Mouse (Mus musculus) heart, embryonic 15.5 days (tissue): Measurements from ENCODE around the gene Abca2. TPM values are rescaled to one million over a fixed set of nuclear protein-coding genes. Genes with fewer than 3 reads are reported as not detected.
A peak's percentile ranks its signal among the peaks of the same experiment; 100 is the strongest.

Experiments used
- ATAC-seq: fragments of 200-750 bp; cut with Nextera tagmentation; replicated peaks from 2 replicates; pipeline ENCODE4 v1.8.0; 2017; ENCODE audit warnings: low read depth, moderate TSS enrichment; ENCODE audit not compliant: insufficient number of reproducible peaks, insufficient read depth, low FRiP score
- H3K27ac ChIP-seq: fragments of 300-500 bp; sonication (generic); 2 replicates; pipeline ENCODE4 v1.5.1; 2015; ENCODE audit warnings: mild to moderate bottlenecking, inconsistent platforms
- H3K27me3 ChIP-seq: fragments of 300-500 bp; sonication (generic); 2 replicates; pipeline ENCODE4 v1.6.1; 2015; ENCODE audit warnings: inconsistent platforms
- H3K36me3 ChIP-seq: fragments of 300-500 bp; sonication (generic); 2 replicates; pipeline ENCODE4 v1.6.1; 2015; ENCODE audit warnings: mild to moderate bottlenecking, inconsistent platforms
- H3K4me1 ChIP-seq: fragments of 300-500 bp; sonication (generic); replicated peaks from 2 replicates; pipeline ENCODE4 v1.6.1; 2015; ENCODE audit warnings: inconsistent platforms
- H3K4me2 ChIP-seq: fragments of 300-500 bp; sonication (generic); 2 replicates; pipeline ENCODE4 v1.6.1; 2015; ENCODE audit warnings: inconsistent platforms, mild to moderate bottlenecking, moderate library complexity
- H3K4me3 ChIP-seq: fragments of 300-500 bp; sonication (generic); 2 replicates; pipeline ENCODE4 v1.5.1; 2015; ENCODE audit warnings: mild to moderate bottlenecking, inconsistent platforms
- H3K9ac ChIP-seq: fragments of 300-500 bp; sonication (generic); 2 replicates; pipeline ENCODE4 v1.6.1; 2015; ENCODE audit warnings: mild to moderate bottlenecking, inconsistent platforms
- H3K9me3 ChIP-seq: fragments of 300-500 bp; sonication (generic); replicated peaks from 2 replicates; pipeline ENCODE4 v1.6.1; 2016; ENCODE audit warnings: inconsistent platforms
- WGBS: fragments of 180-500 bp; shearing (Covaris S2); methylation state at CpG from one replicate; pipeline ENCODE4 v1.1.7; 2015; ENCODE audit warnings: mixed read lengths; 5-methylcytosine and 5-hydroxymethylcytosine counted together
- polyA plus RNA-seq: library from polyadenylated mRNA; unstranded; fragments of >200 nt; fragmentation: Nextera tagmentation; extraction: Ambion mirVana; gene quantifications from 2 replicates; pipeline ENCODE4 v1.2.1, GENCODE M21; 2015

The Abca2 gene
- polyA plus RNA-seq, result 3.5 and 5.6 TPM in 2 replicates

DNA sequence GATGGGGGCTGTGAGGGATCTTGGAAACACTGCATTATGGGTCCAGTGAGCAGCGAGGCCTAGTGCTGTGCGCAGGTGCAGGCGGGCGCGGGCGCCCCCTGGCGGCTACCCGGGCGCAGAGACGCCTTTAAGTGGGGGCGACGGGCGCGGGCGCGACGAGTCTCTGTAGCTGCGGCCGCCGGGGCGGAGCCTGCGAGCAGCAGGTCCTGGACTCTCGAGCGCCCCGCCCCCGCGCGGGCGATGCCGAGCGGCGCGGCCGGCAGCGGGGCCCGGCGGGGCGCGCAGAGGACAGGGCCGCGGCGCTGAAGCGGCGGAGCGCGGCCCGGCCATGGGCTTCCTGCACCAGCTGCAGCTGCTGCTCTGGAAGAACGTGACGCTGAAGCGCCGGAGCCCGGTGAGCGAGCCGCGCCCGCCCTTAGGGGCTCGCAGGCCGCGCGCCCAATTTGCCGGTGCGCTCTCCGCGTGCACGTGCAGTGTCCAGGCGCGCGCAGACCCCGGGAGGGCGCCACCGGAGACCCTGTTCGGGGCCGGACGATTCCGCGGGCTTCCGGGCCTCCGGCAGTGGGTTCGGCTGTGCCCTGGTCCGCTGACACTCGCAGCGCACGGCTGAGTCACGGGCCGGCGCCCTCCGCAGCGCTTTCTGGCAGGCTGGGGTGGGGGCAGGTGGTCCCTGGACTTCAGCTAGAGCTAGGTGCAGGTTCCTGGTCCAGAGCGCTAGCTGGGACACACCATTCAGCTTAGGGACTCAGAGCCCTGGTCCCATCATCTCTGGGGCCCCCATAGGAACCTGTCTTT lies at the start of gene Abca2:
Gene Abca2, plus strand, starts transcription at position 262 of the 795 bp plus-strand sequence.
- WGBS, result under 1% methylated on average over 88 of the region's 89 CpGs
- peak within 1 kb of the TSS; percentile 83 for H3K9ac ChIP-seq
- peak within 1 kb of the TSS; percentile 95 for H3K4me2 ChIP-seq
- peak within 1 kb of the TSS; percentile 54 for H3K27ac ChIP-seq
- H3K4me1 ChIP-seq, result peaks cover 16% of the 10 kb centered on the region
- H3K27me3 ChIP-seq, result peaks cover 40% of the 10 kb centered on the region
- H3K9me3 ChIP-seq, result no peaks in the 10 kb centered on the region
- peak; percentile 93 for ATAC-seq
- peak within 1 kb of the TSS; percentile 71 for H3K4me3 ChIP-seq
- H3K36me3 ChIP-seq, result no peaks in the 10 kb centered on the region

DNA sequence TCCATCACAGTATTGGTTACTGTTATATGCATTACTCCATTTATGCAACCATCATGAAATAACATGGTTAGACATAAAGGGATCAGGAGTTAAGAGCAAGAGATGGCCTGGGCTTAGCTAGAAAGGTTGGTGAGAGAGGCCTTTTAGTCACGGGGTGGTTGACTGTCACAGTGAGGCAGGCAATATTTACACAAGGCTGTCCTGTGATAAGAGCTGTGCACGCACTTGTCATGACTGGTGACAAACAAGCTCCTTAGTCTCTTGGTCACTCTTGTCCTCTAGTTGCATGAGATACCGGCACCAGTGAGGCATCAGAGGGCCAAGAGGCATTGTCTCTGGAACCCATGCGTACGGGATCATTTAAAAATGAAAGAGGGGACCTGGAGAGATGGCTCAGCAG lies 44.0 kb upstream of the Abca2 start:
- WGBS, result 52% methylated on average over 5 of the region's 5 CpGs
- Histone ChIP-seq H3K4me2 (no peak overlapping the region), H3K4me3 (no peak overlapping the region)

DNA sequence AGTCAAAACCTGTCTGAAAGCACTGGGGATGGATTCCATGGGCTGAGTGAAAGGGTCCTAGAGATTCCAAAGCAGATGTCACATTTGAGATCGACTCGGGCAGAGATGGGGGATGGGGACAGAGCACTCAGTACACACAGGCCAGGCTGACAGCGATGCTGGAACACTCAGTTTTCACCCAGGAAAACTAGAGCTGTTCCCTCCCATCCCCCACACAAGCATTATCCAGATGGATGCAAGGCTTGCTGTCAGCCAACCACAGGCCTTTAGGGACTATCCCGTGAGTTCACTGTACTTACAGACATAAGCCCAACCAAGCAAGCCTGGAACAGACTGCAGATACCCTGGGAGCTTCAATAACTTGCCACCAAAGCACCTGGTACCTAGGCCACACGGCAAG lies 37.2 kb upstream of the Abca2 start:
- 58% methylated on average over 5 of the region's 5 CpGs for WGBS
- Histone ChIP-seq H3K4me3 (no peak overlapping the region), H3K4me1 (peaks cover 17% of the 10 kb centered on the region), H3K27ac (no peak overlapping the region), H3K27me3 (peaks cover 37% of the 10 kb centered on the region), H3K36me3 (no peaks in the 10 kb centered on the region), H3K9me3 (no peaks in the 10 kb centered on the region), H3K9ac (no peak overlapping the region), H3K4me2 (no peak overlapping the region)
- ATAC-seq, result no peak

More for the DNA sequence above, 44.0 kb upstream of the Abca2 start:
- Histone ChIP-seq H3K9ac (no peak overlapping the region), H3K9me3 (no peaks in the 10 kb centered on the region), H3K27me3 (peaks cover 10% of the 10 kb centered on the region; the same call in 1 of the 2 replicates), H3K36me3 (no peaks in the 10 kb centered on the region), H3K27ac (no peak overlapping the region), H3K4me1 (no peaks in the 10 kb centered on the region)
- ATAC-seq, result no peak

- WGBS, result 28% methylated on average over 3 of the region's 3 CpGs
- no peak; the same call in 1 of the 2 replicates for ATAC-seq
- no peak overlapping the region for H3K9ac ChIP-seq
These were observed 34.0 kb upstream of the Abca2 start for GRCm38 (mm10) chr2:25394281-25395221.

GRCm38 (mm10) chr2:25395721-25396596 lies 32.5 kb upstream of the Abca2 start, which contains the start of gene Entpd2:
TSS of gene Entpd2 (plus strand) at chr2:25395874.
- Histone ChIP-seq H3K9me3 (no peaks in the 10 kb centered on the region), H3K27me3 (peaks cover 80% of the 10 kb centered on the region), H3K4me2 (peak within 1 kb of the TSS; percentile 69), H3K36me3 (no peaks in the 10 kb centered on the region), H3K4me3 (peak within 1 kb of the TSS; percentile 37), H3K9ac (peak within 1 kb of the TSS; percentile 11; the same call in 1 of the 2 replicates), H3K4me1 (peaks cover 24% of the 10 kb centered on the region), H3K27ac (no peak within 1 kb of the TSS)
- ATAC-seq, result 0 out of 2 replicates have a peak, but pooled peaks have one; percentile 16
- WGBS, result 2% methylated on average over 57 of the region's 57 CpGs

More at GRCm38 (mm10) chr2:25394281-25395221, 34.0 kb upstream of the Abca2 start:
- H3K27ac ChIP-seq, result no peak overlapping the region
- H3K27me3 ChIP-seq, result peaks cover 65% of the 10 kb centered on the region
- H3K4me1 ChIP-seq, result peaks cover 20% of the 10 kb centered on the region
- H3K9me3 ChIP-seq, result no peaks in the 10 kb centered on the region
- H3K4me3 ChIP-seq, result no peak overlapping the region
- no peak overlapping the region for H3K4me2 ChIP-seq
- H3K36me3 ChIP-seq, result no peaks in the 10 kb centered on the region

DNA sequence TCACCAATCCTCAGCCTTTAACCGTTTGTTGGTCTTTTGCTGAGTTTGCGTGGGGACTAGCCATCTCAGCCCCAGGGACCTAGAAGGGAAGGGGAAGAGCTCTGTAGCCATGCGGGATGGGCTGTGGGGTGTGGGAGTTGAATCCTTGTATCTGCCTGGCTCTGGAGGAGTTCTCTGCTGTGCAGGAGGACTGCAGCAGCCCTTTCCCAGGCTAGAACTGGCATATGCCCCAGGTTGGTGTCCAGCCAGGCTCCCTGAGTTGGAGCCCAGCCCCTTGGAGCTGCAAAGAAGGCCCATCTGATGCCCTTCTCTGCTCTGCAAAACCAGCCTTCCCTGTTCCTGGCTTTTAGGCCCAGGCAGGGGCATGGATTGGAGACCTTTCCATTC lies 31.9 kb upstream of the Abca2 start:
- Histone ChIP-seq H3K9ac (no peak overlapping the region), H3K9me3 (no peaks in the 10 kb centered on the region), H3K36me3 (no peaks in the 10 kb centered on the region), H3K27ac (no peak overlapping the region), H3K4me2 (peak overlapping the region; percentile 69), H3K4me1 (peaks cover 24% of the 10 kb centered on the region), H3K27me3 (peaks cover 86% of the 10 kb centered on the region), H3K4me3 (peak overlapping the region; percentile 37)
- ATAC-seq, result no peak
- WGBS, result 35% methylated on average over 3 of the region's 3 CpGs

DNA sequence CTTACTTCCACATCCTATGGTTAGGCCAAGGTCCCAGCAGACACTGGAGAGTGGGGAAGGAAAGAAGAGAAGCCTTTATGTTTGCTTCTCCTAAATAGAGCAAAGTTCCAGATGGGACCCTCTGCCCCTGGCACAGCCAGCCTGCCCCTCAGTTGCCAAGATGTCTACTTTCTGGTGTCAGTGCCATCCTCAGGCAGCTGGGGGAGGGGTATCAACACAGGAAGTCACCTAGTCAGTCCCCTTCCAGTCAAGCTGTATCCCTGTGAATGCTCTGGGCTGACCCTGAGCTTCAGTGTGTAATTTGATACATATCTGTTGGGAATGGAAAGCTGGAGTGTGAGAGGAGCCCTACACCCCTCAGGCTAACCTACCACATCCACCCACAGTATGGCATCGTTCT lies 31.5 kb upstream of the Abca2 start:
- Histone ChIP-seq H3K4me2 (no peak overlapping the region), H3K27ac (no peak overlapping the region), H3K9ac (no peak overlapping the region), H3K4me3 (no peak overlapping the region), H3K9me3 (no peaks in the 10 kb centered on the region), H3K36me3 (no peaks in the 10 kb centered on the region), H3K4me1 (peaks cover 24% of the 10 kb centered on the region), H3K27me3 (peaks cover 90% of the 10 kb centered on the region)
- WGBS, result 64% methylated on average over 1 of the region's 1 CpGs
- ATAC-seq, result no peak

DNA sequence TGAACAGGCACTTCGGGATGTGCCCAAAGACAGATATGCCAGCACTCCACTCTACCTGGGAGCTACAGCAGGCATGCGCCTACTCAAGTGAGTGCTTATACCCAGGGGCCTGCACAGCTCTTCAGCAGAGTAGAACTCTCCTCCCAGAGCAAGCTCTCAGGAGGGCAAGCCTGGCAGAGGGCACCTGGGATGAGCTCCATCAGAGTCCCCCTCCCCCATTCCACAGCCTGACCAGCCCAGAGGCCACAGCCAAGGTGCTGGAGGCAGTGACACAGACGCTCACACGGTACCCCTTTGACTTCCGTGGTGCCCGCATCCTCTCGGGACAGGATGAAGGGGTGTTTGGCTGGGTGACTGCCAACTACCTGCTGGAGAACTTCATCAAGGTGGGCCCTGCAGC lies 30.4 kb upstream of the Abca2 start:
- H3K27me3 ChIP-seq, result peaks cover 92% of the 10 kb centered on the region
- no peaks in the 10 kb centered on the region for H3K9me3 ChIP-seq
- H3K4me2 ChIP-seq, result no peak overlapping the region
- peaks cover 27% of the 10 kb centered on the region for H3K4me1 ChIP-seq
- H3K27ac ChIP-seq, result no peak overlapping the region
- no peak overlapping the region for H3K9ac ChIP-seq
- no peak for ATAC-seq
- WGBS, result 78% methylated on average over 7 of the region's 7 CpGs
- H3K36me3 ChIP-seq, result no peaks in the 10 kb centered on the region
- H3K4me3 ChIP-seq, result no peak overlapping the region

GRCm38 (mm10) chr2:25399051-25399450 lies 29.5 kb upstream of the Abca2 start, which contains the start of gene Npdc1:
TSS of gene Npdc1 (plus strand) at chr2:25399351.
- Histone ChIP-seq H3K4me1 (peaks cover 31% of the 10 kb centered on the region), H3K36me3 (no peaks in the 10 kb centered on the region), H3K4me2 (no peak within 1 kb of the TSS), H3K9me3 (no peaks in the 10 kb centered on the region), H3K27ac (no peak within 1 kb of the TSS), H3K27me3 (peaks cover 93% of the 10 kb centered on the region), H3K9ac (no peak within 1 kb of the TSS), H3K4me3 (no peak within 1 kb of the TSS)
- ATAC-seq, result no peak
- WGBS, result 54% methylated on average over 8 of the region's 8 CpGs

GRCm38 (mm10) chr2:25400291-25400690 lies 28.2 kb upstream of the Abca2 start:
- WGBS, result 17% methylated on average over 16 of the region's 16 CpGs
- H3K27me3 ChIP-seq, result peaks cover 95% of the 10 kb centered on the region
- no peak overlapping the region for H3K9ac ChIP-seq
- no peak overlapping the region for H3K27ac ChIP-seq
- H3K9me3 ChIP-seq, result no peaks in the 10 kb centered on the region
- H3K36me3 ChIP-seq, result no peaks in the 10 kb centered on the region
- peak overlapping the region; percentile 44 for H3K4me2 ChIP-seq
- peak overlapping the region; percentile 18; the same call in 1 of the 2 replicates for H3K4me3 ChIP-seq
- no peak for ATAC-seq
- H3K4me1 ChIP-seq, result peaks cover 22% of the 10 kb centered on the region
